In the genomic region with DNA sequence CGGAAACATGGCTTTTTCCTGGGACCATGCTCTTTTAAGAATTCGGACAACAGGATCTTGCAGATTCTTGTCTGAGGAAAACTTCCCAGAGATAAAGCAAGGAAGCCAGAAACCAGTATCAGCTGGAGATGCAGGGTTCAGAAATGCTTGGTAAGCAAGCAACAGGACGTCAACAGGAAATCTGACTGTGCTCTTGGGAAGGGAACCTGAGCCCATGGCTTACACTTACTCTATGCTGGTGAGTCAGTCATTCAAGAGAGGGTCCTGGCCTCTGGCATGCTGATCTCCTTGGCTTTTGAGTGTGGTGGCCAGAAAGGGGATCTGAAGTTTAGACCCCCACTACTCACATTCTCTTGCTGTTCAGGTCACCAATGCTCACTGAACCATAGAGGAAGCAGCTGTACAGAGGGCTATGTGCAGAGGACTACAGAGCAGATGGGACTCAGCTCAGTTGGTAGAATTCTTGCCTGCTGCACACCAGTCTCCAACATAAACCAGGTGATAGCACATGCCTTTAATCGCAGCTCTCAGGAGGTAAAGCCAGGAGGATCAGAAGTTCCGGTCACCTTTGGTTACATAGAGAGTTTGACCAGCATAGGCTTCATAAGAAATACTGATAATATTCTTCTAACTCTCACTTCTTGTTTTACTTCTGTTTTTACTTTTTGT, we compare ENCODE assay signal across 23 mouse cellular contexts. TPM values are rescaled to one million over a fixed set of nuclear protein-coding genes. Genes with fewer than 3 reads are reported as not detected.
A peak's percentile ranks its signal among the peaks of the same experiment; 100 is the strongest.
DNase-seq lines count a peak whose midpoint lies in the region; ATAC-seq and TF ChIP-seq lines count a peak whose summit lies in the region.
"Had no signal": no experiment of that assay in that cellular context is flagged by ENCODE, and none has a peak within 500 bp of the region (broad histone marks: within the 10 kb centered on the region; RNA-seq: fewer than 3 reads in every experiment).

No protein-coding gene starts in this region.

- 0 out of 2 replicates have a peak overlapping the region, but pooled peaks have one; percentile 15 for H3K27ac ChIP-seq in kidney, embryonic 15.5 days
- H3K27ac ChIP-seq in liver, embryonic 14.5 days: no peak overlapping the region
- H3K27ac ChIP-seq in midbrain, embryonic 16.5 days (ENCODE audit: low read length): no peak overlapping the region
- H3K27ac ChIP-seq: forebrain, embryonic 15.5 days; left cerebral cortex, adult 2 months; limb, embryonic 10.5 days had no signal

- no peak for TF ChIP-seq EP300 in liver, embryonic 14.5 days (IDR thresholded peaks at IDR 0.05; ENCODE audit: low read depth)

- H3K9me3 ChIP-seq in kidney, embryonic 15.5 days (replicated peaks): no peaks in the 10 kb centered on the region
- no peaks in the 10 kb centered on the region for H3K9me3 ChIP-seq in liver, embryonic 14.5 days (ENCODE audit: control insufficient read depth, low read length)
- H3K9me3 ChIP-seq in midbrain, embryonic 16.5 days (replicated peaks; ENCODE audit: control insufficient read depth, low read length, poor library complexity, severe bottlenecking): no peaks in the 10 kb centered on the region
- H3K9me3 ChIP-seq: forebrain, embryonic 15.5 days; heart, embryonic 12.5 days; limb, embryonic 10.5 days had no signal

- H3K4me2 ChIP-seq in kidney, embryonic 15.5 days: no peak overlapping the region
- H3K4me2 ChIP-seq in liver, embryonic 14.5 days (ENCODE audit: low read depth): no peak overlapping the region
- no peak overlapping the region for H3K4me2 ChIP-seq in midbrain, embryonic 16.5 days (ENCODE audit: low read length)
- H3K4me2 ChIP-seq: forebrain, embryonic 15.5 days; heart, embryonic 12.5 days had no signal

- no peaks in the 10 kb centered on the region for H3K27me3 ChIP-seq in kidney, embryonic 15.5 days
- H3K27me3 ChIP-seq in liver, embryonic 14.5 days (ENCODE audit: control insufficient read depth, insufficient read depth, low read length): no peaks in the 10 kb centered on the region
- no peaks in the 10 kb centered on the region for H3K27me3 ChIP-seq in midbrain, embryonic 16.5 days (ENCODE audit: control insufficient read depth, insufficient read depth, low read depth, low read length)
- H3K27me3 ChIP-seq: forebrain, embryonic 15.5 days; heart, embryonic 12.5 days had no signal

- DNase-seq in kidney, postnatal 10 days: no peak
- DNase-seq in 416B (ENCODE audit: low read depth): peak; percentile 66
- DNase-seq in B cell, adult 2 months: peak; percentile 41 to 54
- DNase-seq in liver, embryonic 14.5 days (ENCODE audit: low read depth in 3 of 3, low spot score in 3 of 3): no peak
- DNase-seq: adrenal gland, adult 2 months; cerebellum, adult 8-10 months; kidney, adult 8-10 months; lung, adult 2 months; lung, postnatal 36 days; midbrain, embryonic 14.5 days; right cerebral cortex, adult 18-20 months had no signal

- TF ChIP-seq CTCF in liver, embryonic 14.5 days (IDR thresholded peaks at IDR 0.05; ENCODE audit: low read depth): no peak

- peaks cover 17% of the 10 kb centered on the region for H3K4me1 ChIP-seq in kidney, embryonic 15.5 days
- H3K4me1 ChIP-seq in liver, embryonic 14.5 days (replicated peaks; ENCODE audit: control insufficient read depth in 2 of 2, insufficient read depth in 2 of 2, low read length in 1 of 2): 0 out of 4 replicates have a peak, but pooled peaks cover 0 to 1% of the 10 kb centered on the region in 2 experiments
- no peaks in the 10 kb centered on the region for H3K4me1 ChIP-seq in midbrain, embryonic 16.5 days (ENCODE audit: control insufficient read depth, insufficient read depth, low read length)
- H3K4me1 ChIP-seq: forebrain, embryonic 15.5 days; heart, embryonic 12.5 days; limb, embryonic 10.5 days had no signal

- no peak overlapping the region for H3K9ac ChIP-seq in kidney, embryonic 15.5 days
- H3K9ac ChIP-seq in liver, embryonic 14.5 days (replicated peaks): no peak overlapping the region
- no peak overlapping the region for H3K9ac ChIP-seq in midbrain, embryonic 16.5 days (ENCODE audit: low read depth, low read length)
- H3K9ac ChIP-seq: forebrain, embryonic 15.5 days; heart, embryonic 12.5 days had no signal

- 72% methylated on average over 5 of the region's 5 CpGs for WGBS in kidney, embryonic 15.5 days
- WGBS in liver, embryonic 14.5 days (ENCODE audit: insufficient replicate concordance): 46% methylated on average over 5 of the region's 5 CpGs
- 82% methylated on average over 5 of the region's 5 CpGs for WGBS in midbrain, embryonic 16.5 days

- peak; percentile 54 for ATAC-seq in kidney, embryonic 15.5 days (replicated peaks; ENCODE audit: low FRiP score)
- ATAC-seq in liver, embryonic 14.5 days (ENCODE audit: insufficient read depth): 0 out of 2 replicates have a peak, but pooled peaks have one; percentile 31
- no peak for ATAC-seq in midbrain, embryonic 16.5 days
- ATAC-seq in erythroblast, adult 5-6 weeks (replicated peaks; ENCODE audit: low FRiP score, poor library complexity, severe bottlenecking): no peak
- ATAC-seq: forebrain, embryonic 15.5 days had no signal

- no peaks in the 10 kb centered on the region for H3K36me3 ChIP-seq in kidney, embryonic 15.5 days
- H3K36me3 ChIP-seq in liver, embryonic 14.5 days (replicated peaks; ENCODE audit: control insufficient read depth, insufficient read depth, low read depth): no peaks in the 10 kb centered on the region
- H3K36me3 ChIP-seq in midbrain, embryonic 16.5 days (ENCODE audit: control insufficient read depth, insufficient read depth, low read length): no peaks in the 10 kb centered on the region
- H3K36me3 ChIP-seq: forebrain, embryonic 15.5 days; heart, embryonic 12.5 days; limb, embryonic 10.5 days had no signal

- H3K4me3 ChIP-seq in kidney, embryonic 15.5 days (replicated peaks): no peak overlapping the region
- no peak overlapping the region for H3K4me3 ChIP-seq in liver, embryonic 14.5 days (ENCODE audit: insufficient read depth in 1 of 2, low read depth in 2 of 2, low read length in 2 of 2)
- H3K4me3 ChIP-seq in midbrain, embryonic 16.5 days (ENCODE audit: low read depth, low read length): no peak overlapping the region
- H3K4me3 ChIP-seq: forebrain, embryonic 15.5 days; heart, embryonic 12.5 days; left cerebral cortex, adult 2 months; limb, embryonic 10.5 days had no signal

RNA-seq across cellular contexts. Expression of gene Dnase1l3, which starts 3.1 kb away (rescaled TPM):
- 0.29 and 0.30 TPM in 2 replicates for polyA plus RNA-seq in kidney, embryonic 15.5 days (2015; fragmentation: Nextera tagmentation; extraction: Ambion mirVana)
- polyA plus RNA-seq in liver, embryonic 14.5 days (2012; rRNA removed): 0.68 and 0.87 TPM in 2 replicates
- 1.9 and 2.1 TPM in 2 replicates for polyA plus RNA-seq in liver, embryonic 14.5 days (2014; fragmentation: Nextera tagmentation; extraction: Ambion mirVana)
- polyA plus RNA-seq in midbrain, embryonic 16.5 days (2015; fragmentation: Nextera tagmentation; extraction: Ambion mirVana): 0.04 and 0.07 TPM in 2 replicates
- total RNA-seq in erythroblast, adult 5-6 weeks (2015; ENCODE audit: low replicate concordance): 0.19 TPM in 1 of 2 replicates, not detected in the other
- total RNA-seq in erythroblast, adult 5-6 weeks (2017; ENCODE audit: low replicate concordance): not detected in 2 replicates
- polyA plus RNA-seq: limb, embryonic 10.5 days had no signal

RNA-seq across cellular contexts. Expression of gene Abhd6, which starts 11.5 kb away (rescaled TPM):
- polyA plus RNA-seq in kidney, embryonic 15.5 days (2015; fragmentation: Nextera tagmentation; extraction: Ambion mirVana): 24.7 and 26.6 TPM in 2 replicates
- 3.2 and 3.4 TPM in 2 replicates for polyA plus RNA-seq in liver, embryonic 14.5 days (2012; rRNA removed)
- polyA plus RNA-seq in liver, embryonic 14.5 days (2014; fragmentation: Nextera tagmentation; extraction: Ambion mirVana): 8.6 and 9.2 TPM in 2 replicates
- 42.8 and 42.9 TPM in 2 replicates for polyA plus RNA-seq in midbrain, embryonic 16.5 days (2015; fragmentation: Nextera tagmentation; extraction: Ambion mirVana)
- not detected in 2 replicates for total RNA-seq in erythroblast, adult 5-6 weeks (2015; ENCODE audit: low replicate concordance)
- total RNA-seq in erythroblast, adult 5-6 weeks (2017; ENCODE audit: low replicate concordance): not detected in 2 replicates

RNA-seq across cellular contexts. Expression of gene Gm45521, which starts 34.2 kb away (rescaled TPM):
- not detected in 2 replicates for polyA plus RNA-seq in kidney, embryonic 15.5 days (2015; fragmentation: Nextera tagmentation; extraction: Ambion mirVana)
- not detected in 2 replicates for polyA plus RNA-seq in liver, embryonic 14.5 days (2012; rRNA removed)
- polyA plus RNA-seq in liver, embryonic 14.5 days (2014; fragmentation: Nextera tagmentation; extraction: Ambion mirVana): not detected in 2 replicates
- 0.48 and 0.99 TPM in 2 replicates for polyA plus RNA-seq in midbrain, embryonic 16.5 days (2015; fragmentation: Nextera tagmentation; extraction: Ambion mirVana)
- total RNA-seq in erythroblast, adult 5-6 weeks (2015; ENCODE audit: low replicate concordance): not detected in 2 replicates
- total RNA-seq in erythroblast, adult 5-6 weeks (2017; ENCODE audit: low replicate concordance): not detected in 2 replicates
- total RNA-seq: adrenal gland, adult 2 months; gastrocnemius, postnatal 4 days; heart, postnatal 25 days; left cerebral cortex, adult 2 months had no signal
- polyA plus RNA-seq: adrenal gland, adult 2 months; forebrain, embryonic 15.5 days; heart, embryonic 12.5 days; limb, embryonic 10.5 days; lung, adult 2 months; midbrain, embryonic 14.5 days; small intestine, adult 2 months; stomach, embryonic 14.5 days; thymus, postnatal 0 days had no signal

Comparison
In these comparisons a context has a peak if more than half of its experiments do, and no peak if none do; other contexts are left out.
1. ATAC-seq: peak in kidney, embryonic 15.5 days (single experiment) and liver, embryonic 14.5 days (single experiment); none in midbrain, embryonic 16.5 days (single experiment) and erythroblast, adult 5-6 weeks (single experiment).
2. DNase-seq: peak in 416B (single experiment) and B cell, adult 2 months (2 of 2); none in kidney, postnatal 10 days (single experiment) and liver, embryonic 14.5 days (0 of 3).